Mouse (Mus musculus) liver, embryonic 15.5 days (tissue): ENCODE data around the gene Hist1h2ac. TPM values are rescaled to one million over a fixed set of nuclear protein-coding genes. Genes with fewer than 3 reads are reported as not detected.
"Not testable (repeated sequence)": the region's sequence is repeated elsewhere in the genome, so short reads cannot be mapped to it uniquely, and the experiment has no call there.

ENCODE experiments used
- ATAC-seq: fragments of 200-750 bp; cut with Nextera tagmentation; 2 replicates; pipeline ENCODE4 v1.8.0; 2017; ENCODE audit warnings: moderate number of reproducible peaks, mild to moderate bottlenecking, moderate library complexity; ENCODE audit not compliant: insufficient read depth
- H3K27ac ChIP-seq: fragments of 300-500 bp; sonication (generic); replicated peaks from 2 replicates; pipeline ENCODE4 v1.5.1; 2015; ENCODE audit warnings: mild to moderate bottlenecking, inconsistent platforms
- H3K27me3 ChIP-seq: fragments of 300-500 bp; sonication (generic); 2 replicates; pipeline ENCODE4 v1.6.1; 2015; ENCODE audit warnings: mild to moderate bottlenecking, inconsistent platforms
- H3K36me3 ChIP-seq: fragments of 300-500 bp; sonication (generic); replicated peaks from 2 replicates; pipeline ENCODE4 v1.6.1; 2015; ENCODE audit warnings: moderate library complexity, mild to moderate bottlenecking, inconsistent platforms
- H3K4me1 ChIP-seq: fragments of 300-500 bp; sonication (generic); replicated peaks from 2 replicates; pipeline ENCODE4 v1.6.1; 2015; ENCODE audit warnings: inconsistent platforms
- H3K4me2 ChIP-seq: fragments of 300-500 bp; sonication (generic); 2 replicates; pipeline ENCODE4 v1.6.1; 2015; ENCODE audit warnings: moderate library complexity, mild to moderate bottlenecking, inconsistent platforms
- H3K4me3 ChIP-seq: fragments of 300-500 bp; sonication (generic); replicated peaks from 2 replicates; pipeline ENCODE4 v1.5.1; 2015; ENCODE audit warnings: mild to moderate bottlenecking, inconsistent platforms
- H3K9ac ChIP-seq: fragments of 300-500 bp; sonication (generic); 2 replicates; pipeline ENCODE4 v1.6.1; 2015; ENCODE audit warnings: moderate library complexity, mild to moderate bottlenecking, inconsistent platforms
- H3K9me3 ChIP-seq: fragments of 300-500 bp; sonication (generic); replicated peaks from 2 replicates; pipeline ENCODE4 v1.6.1; 2016; ENCODE audit warnings: inconsistent platforms
- WGBS: fragments of 180-500 bp; shearing (Covaris S2); methylation state at CpG from one replicate; pipeline ENCODE4 v1.1.7; 2015; ENCODE audit warnings: mixed read lengths; ENCODE audit not compliant: insufficient replicate concordance; 5-methylcytosine and 5-hydroxymethylcytosine counted together
- polyA plus RNA-seq: library from polyadenylated mRNA; unstranded; fragments of >200 nt; fragmentation: Nextera tagmentation; extraction: Ambion mirVana; gene quantifications from 2 replicates; pipeline ENCODE4 v1.2.1, GENCODE M21; 2015

Gene Hist1h2ac
- polyA plus RNA-seq, 1 experiment from 2014 or later = 1.2 TPM

DNA sequence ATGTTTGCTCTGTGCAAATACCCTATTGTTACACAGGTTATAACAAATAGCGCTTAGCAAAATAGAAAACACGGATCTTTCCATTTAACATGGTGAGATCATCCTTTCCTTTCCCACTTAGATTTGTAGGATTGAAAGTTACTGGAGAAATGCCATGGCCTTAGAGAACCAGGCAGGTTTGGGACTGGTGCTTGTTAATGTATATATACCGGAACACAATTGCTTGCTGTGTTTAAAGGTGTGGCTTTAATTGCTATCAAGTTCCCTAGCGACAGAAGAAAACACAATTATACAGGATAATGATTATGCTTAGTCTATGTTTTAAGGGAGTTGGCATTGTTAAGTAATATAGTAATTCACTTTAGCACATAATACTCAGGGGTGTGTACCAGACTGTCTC, 3.4 kb upstream of the Hist1h2ac start:
- Histone ChIP-seq H3K4me3 (peak overlapping the region; percentile 24; the same call in 1 of the 2 replicates), H3K27me3 (no peaks in the 10 kb centered on the region), H3K4me2 (peak overlapping the region; percentile 51), H3K9ac (0 out of 2 replicates have a peak overlapping the region, but pooled peaks have one; percentile 32), H3K9me3 (no peaks in the 10 kb centered on the region), H3K27ac (0 out of 2 replicates have a peak overlapping the region, but pooled peaks have one; percentile 41), H3K36me3 (peaks cover 12% of the 10 kb centered on the region), H3K4me1 (peaks cover 44% of the 10 kb centered on the region)
- ATAC-seq = no peak
- 81% methylated on average over 4 of the region's 4 CpGs for WGBS

GRCm38 (mm10) chr13:23685966-23686365, 2.2 kb upstream of the Hist1h2ac start:
- ATAC-seq = no peak
- peak overlapping the region; percentile 63 for H3K4me3 ChIP-seq
- 29% methylated on average over 4 of the region's 4 CpGs for WGBS
- H3K9me3 ChIP-seq = no peaks in the 10 kb centered on the region
- no peaks in the 10 kb centered on the region for H3K27me3 ChIP-seq
- peak overlapping the region; percentile 68 for H3K4me2 ChIP-seq
- H3K36me3 ChIP-seq = 0 out of 2 replicates have a peak, but pooled peaks cover 4% of the 10 kb centered on the region
- H3K27ac ChIP-seq = peak overlapping the region; percentile 100
- H3K4me1 ChIP-seq = peaks cover 51% of the 10 kb centered on the region
- peak overlapping the region; percentile 72 for H3K9ac ChIP-seq

DNA sequence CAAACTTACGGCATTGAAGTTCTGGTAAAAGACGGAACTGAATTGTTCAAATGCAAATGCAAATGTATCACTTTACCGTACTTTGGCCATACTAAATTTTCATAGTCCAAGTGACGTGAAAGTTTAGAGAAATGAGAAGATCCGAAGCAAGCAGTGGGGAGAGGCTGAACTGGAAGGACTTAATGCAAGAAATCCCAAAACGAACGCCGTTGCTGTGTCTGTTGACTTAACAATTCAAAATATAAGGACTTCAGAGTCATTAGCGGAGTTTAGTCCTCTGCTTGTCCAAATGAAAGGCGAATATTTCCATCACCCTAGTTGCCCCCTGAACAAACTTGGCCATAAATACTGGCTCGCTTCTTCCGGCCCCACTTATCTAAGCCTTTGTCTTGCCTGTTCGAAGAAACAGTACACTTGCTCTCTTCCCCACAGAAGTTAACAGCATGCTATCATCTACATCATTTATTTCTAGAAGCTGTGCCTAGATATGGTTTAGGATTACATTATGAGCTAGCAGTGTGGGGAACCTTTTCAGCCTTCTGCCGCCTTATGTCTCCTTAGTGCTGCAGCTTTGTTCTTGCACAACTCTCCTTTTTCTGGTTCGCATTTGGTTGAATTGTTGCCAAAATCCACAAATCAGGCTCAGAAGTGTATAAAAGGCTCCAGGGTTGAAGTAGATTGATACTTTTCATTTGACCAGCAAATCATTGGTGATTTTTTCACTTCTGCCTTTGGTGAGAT, 1.5 kb upstream of the Hist1h2ac start:
- Histone ChIP-seq H3K4me2 (peak overlapping the region; percentile 68), H3K36me3 (no peaks in the 10 kb centered on the region), H3K4me1 (peaks cover 52% of the 10 kb centered on the region), H3K4me3 (peak overlapping the region; percentile 63), H3K9me3 (no peaks in the 10 kb centered on the region), H3K27me3 (no peaks in the 10 kb centered on the region), H3K9ac (peak overlapping the region; percentile 72), H3K27ac (peak overlapping the region; percentile 100)
- 5% methylated on average over 15 of the region's 15 CpGs for WGBS
- ATAC-seq = no peak

DNA sequence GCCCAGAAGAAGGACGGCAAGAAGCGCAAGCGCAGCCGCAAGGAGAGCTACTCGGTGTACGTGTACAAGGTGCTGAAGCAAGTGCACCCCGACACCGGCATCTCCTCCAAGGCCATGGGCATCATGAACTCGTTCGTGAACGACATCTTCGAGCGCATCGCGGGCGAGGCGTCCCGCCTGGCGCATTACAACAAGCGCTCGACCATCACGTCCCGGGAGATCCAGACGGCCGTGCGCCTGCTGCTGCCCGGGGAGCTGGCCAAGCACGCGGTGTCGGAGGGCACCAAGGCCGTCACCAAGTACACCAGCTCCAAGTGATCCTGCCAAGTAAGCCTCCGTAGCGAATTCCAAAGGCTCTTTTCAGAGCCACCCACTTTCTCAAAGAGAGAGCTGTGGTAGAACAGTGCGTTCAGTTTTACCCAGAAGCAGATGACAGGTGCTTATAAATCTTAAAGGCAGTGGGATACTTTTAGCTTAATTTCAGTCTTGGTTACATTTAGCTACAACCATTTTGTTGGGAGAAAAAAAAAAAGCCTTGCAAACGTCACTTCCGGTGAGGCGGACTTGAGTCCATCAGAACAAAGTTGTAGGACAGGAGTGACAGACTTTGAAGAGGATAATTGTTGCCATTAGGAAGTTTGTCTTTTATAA, 672 bp upstream of the Hist1h2ac start:
- Histone ChIP-seq H3K27ac (peak overlapping the region; percentile 100), H3K9ac (peak overlapping the region; percentile 72), H3K4me1 (peaks cover 54% of the 10 kb centered on the region), H3K4me2 (peak overlapping the region; percentile 68), H3K4me3 (peak overlapping the region; percentile 63)
- ATAC-seq, H3K36me3 ChIP-seq, H3K27me3 ChIP-seq, H3K9me3 ChIP-seq: not testable (repeated sequence)
- WGBS = under 1% methylated on average over 23 of the region's 37 CpGs

DNA sequence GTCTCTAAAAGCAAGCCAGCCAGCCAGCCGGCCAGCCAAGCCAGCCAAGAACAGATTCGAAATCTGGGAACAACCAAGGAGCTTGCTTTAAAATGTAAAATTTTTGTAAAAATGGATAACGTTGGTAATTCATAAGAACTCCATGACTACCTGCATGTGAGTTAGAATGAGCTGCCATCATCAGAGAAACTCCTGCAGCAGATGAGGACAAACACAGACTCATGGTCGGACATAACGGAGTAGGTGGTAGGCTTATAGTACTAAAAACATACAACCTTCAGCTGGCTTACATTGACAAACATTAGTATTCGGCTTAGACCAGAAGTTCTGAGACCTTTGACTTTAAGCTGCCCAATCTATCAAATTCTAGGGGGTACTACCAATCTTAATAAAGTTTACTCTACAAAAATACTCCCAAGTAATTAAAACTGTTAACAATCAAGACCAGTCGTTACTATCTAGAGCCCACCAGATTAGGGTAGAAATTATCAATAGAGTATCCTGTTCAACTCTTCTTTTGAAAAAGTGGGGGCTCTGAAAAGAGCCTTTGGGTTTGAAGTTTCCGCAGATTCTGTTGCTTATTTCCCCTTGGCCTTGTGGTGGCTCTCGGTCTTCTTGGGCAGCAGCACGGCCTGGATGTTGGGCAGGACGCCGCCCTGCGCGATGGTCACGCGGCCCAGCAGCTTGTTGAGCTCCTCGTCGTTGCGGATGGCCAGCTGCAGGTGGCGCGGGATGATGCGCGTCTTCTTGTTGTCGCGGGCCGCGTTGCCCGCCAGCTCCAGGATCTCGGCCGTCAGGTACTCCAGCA, 597 bp downstream of the Hist1h2ac start:
- 7% methylated on average over 16 of the region's 30 CpGs for WGBS
- H3K4me1 ChIP-seq = peaks cover 44% of the 10 kb centered on the region

GRCm38 (mm10) chr13:23682623-23682946, 1.2 kb downstream of the Hist1h2ac start:
- Histone ChIP-seq H3K4me2 (peak overlapping the region; percentile 74), H3K9me3 (no peaks in the 10 kb centered on the region), H3K9ac (peak overlapping the region; percentile 71), H3K4me1 (peaks cover 39% of the 10 kb centered on the region), H3K4me3 (peak overlapping the region; percentile 53), H3K36me3 (no peaks in the 10 kb centered on the region), H3K27ac (peak overlapping the region; percentile 100), H3K27me3 (no peaks in the 10 kb centered on the region)
- 0% methylated on average over 1 of the region's 1 CpGs for WGBS
- ATAC-seq = no peak

More for the DNA sequence above, 597 bp downstream of the Hist1h2ac start:
- H3K27ac ChIP-seq = peak overlapping the region; percentile 100
- not testable (repeated sequence) for ATAC-seq, H3K36me3 ChIP-seq, H3K9me3 ChIP-seq, H3K27me3 ChIP-seq
- peak overlapping the region; percentile 53 for H3K4me3 ChIP-seq
- peak overlapping the region; percentile 71 for H3K9ac ChIP-seq
- peak overlapping the region; percentile 74 for H3K4me2 ChIP-seq

DNA sequence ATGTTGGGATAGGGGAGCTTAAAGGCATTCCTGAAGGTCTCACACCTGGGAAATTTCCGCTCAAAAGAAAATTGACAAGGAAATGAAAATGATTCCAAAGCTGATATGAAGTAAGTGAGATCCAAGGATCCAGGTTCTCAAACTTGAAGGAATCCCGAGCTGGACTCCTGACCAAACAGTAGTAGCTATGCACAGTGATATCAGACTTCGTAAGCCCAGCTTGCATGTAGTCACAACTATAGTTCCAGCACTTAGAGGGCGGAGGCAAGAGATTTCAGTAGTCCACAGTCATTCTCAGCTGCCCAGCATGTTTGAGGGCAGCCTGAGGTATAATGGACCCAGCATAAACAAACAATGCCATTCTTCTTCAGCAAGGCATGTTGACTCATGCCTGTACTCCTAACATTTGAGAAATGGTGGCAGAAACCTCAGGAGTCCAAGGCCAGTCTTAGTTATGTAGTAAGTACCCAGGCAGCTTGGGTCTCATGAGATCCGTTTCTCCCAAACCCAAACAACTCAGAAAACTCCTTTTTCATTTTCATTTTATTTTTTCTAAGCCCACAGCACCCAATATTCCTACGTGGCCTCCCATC, 1.7 kb downstream of the Hist1h2ac start:
- Histone ChIP-seq H3K9me3 (no peaks in the 10 kb centered on the region), H3K27ac (peak overlapping the region; percentile 100), H3K4me1 (peaks cover 37% of the 10 kb centered on the region), H3K4me3 (peak overlapping the region; percentile 53), H3K9ac (peak overlapping the region; percentile 71), H3K4me2 (peak overlapping the region; percentile 74), H3K27me3 (no peaks in the 10 kb centered on the region), H3K36me3 (no peaks in the 10 kb centered on the region)
- 58% methylated on average over 6 of the region's 6 CpGs for WGBS
- no peak for ATAC-seq

DNA sequence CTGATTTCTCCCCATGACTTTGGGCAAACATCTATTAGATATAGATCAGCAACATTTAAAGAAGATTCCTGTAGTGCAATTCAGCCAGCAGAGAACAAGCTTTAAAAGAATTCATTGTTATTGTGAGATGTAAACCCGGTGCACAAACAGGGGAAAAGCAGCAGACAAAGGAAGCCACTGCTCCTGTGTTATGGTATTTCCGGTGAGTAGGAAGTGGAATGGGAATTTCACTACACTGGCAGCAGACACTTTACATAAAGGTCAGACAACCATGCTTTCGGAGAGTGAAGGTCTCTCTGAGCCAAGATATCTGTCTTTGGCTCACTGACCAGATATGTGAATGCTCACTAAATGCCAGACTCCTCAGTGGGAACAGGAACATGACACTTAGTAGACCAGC, 21.2 kb downstream of the Hist1h2ac start:
- WGBS = 46% methylated on average over 3 of the region's 3 CpGs
- Histone ChIP-seq H3K4me2 (no peak overlapping the region), H3K4me1 (no peaks in the 10 kb centered on the region), H3K36me3 (no peaks in the 10 kb centered on the region), H3K9ac (no peak overlapping the region), H3K9me3 (no peaks in the 10 kb centered on the region), H3K4me3 (no peak overlapping the region), H3K27ac (no peak overlapping the region), H3K27me3 (0 out of 2 replicates have a peak, but pooled peaks cover 6% of the 10 kb centered on the region)
- ATAC-seq = no peak

DNA sequence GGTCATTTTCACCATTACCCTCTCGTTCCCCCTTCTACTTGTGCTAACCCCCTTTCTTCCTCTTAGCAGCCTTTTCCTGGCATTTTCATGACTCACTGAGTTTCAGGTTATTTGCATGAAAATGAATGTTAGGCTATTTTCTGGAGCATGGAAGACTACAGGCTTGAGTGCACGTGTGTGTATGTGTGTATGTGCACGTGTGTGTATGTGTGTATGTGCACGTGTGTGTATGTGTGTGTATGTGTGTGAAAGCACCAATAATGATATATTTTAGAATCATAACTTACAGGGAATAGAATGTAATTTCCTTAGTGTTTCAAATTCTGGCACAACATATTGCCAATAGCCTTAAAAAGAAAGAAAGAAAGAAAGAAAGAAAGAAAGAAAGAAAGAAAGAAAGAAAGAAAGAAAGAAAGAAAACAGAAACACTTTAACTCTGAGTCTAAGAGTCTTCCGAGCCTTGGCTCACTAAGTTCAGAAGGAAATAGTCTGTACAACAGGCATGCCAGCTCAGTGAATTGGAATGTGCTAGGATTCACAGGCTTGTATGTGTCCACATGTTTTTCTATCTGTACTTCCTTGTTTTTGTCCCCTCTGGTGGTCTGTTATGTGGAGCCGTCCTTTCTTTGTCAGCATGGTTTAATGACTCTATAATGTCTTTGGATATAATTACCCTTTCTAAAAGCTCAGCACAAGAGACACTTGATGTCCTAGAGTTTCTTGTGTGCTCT, 23.9 kb downstream of the Hist1h2ac start:
- Histone ChIP-seq H3K9ac (no peak overlapping the region), H3K9me3 (no peaks in the 10 kb centered on the region), H3K27me3 (0 out of 2 replicates have a peak, but pooled peaks cover 6% of the 10 kb centered on the region), H3K4me3 (no peak overlapping the region), H3K4me1 (no peaks in the 10 kb centered on the region), H3K36me3 (no peaks in the 10 kb centered on the region), H3K27ac (no peak overlapping the region), H3K4me2 (no peak overlapping the region)
- ATAC-seq = no peak
- 48% methylated on average over 6 of the region's 6 CpGs for WGBS
